Mouse (Mus musculus) bone marrow macrophage, adult 2 months (primary cell): ENCODE data around the gene Slc25a23. TPM values are rescaled to one million over a fixed set of nuclear protein-coding genes. Genes with fewer than 3 reads are reported as not detected.

Source experiments
- H3K27ac ChIP-seq: 2 replicates; pipeline ENCODE4 v1.5.1; 2012; ENCODE audit warnings: low read depth, low read length; ENCODE audit not compliant: insufficient read depth
- H3K4me1 ChIP-seq: 2 replicates; pipeline ENCODE4 v1.6.1; 2012; ENCODE audit warnings: low read length; ENCODE audit not compliant: control insufficient read depth, insufficient read depth
- H3K4me3 ChIP-seq: 2 replicates; pipeline ENCODE4 v1.5.1; 2012; ENCODE audit warnings: mild to moderate bottlenecking, low read length, moderate library complexity; ENCODE audit not compliant: insufficient read depth
- CTCF ChIP-seq: IDR thresholded peaks from 2 replicates; pipeline ENCODE4 v1.5.1; 2012; ENCODE audit warnings: low read depth, mild to moderate bottlenecking, low read length, moderate library complexity
- POLR2A ChIP-seq: IDR thresholded peaks from 2 replicates; pipeline ENCODE4 v1.6.1; 2012; ENCODE audit warnings: mild to moderate bottlenecking, low read depth, low read length, borderline replicate concordance
- polyA plus RNA-seq: library from polyadenylated mRNA; stranded (reverse); fragments of >200 nt; gene quantifications from 2 replicates; pipeline ENCODE4 v1.2.4, GENCODE M21; 2012; ENCODE audit not compliant: missing spikeins, insufficient read depth, insufficient read length

Slc25a23 gene
- polyA plus RNA-seq, 1 experiment: 19.0 TPM

DNA sequence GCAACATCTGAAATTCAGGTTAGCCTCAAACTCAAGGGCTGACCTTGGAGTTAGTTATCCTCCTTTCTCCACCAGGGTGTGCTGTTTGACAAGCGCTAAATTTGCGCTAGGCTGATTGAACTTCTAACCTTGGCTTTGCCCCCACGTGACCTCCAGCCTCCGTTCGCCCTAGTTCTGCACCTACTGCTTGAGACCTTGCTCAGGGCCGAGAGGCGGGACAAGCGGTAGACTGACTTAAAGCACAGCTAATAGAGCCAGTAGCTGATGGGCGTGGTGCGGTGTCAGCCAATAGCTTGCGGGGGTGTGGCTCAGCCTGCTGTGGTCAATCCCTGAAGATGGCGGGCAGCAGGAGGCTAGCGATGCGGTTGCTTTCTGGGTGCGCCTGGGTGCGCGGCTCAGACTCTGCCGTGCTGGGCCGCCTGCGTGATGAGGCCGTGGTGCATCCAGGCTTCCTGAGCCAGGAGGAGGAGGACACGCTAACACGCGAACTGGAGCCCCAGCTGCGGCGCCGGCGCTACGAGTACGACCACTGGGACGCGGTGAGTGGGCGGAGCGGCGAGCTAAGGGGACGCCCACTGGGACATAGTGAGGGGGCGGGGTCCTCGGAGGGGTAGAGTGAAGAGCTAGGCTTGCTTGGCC lies 62.5 kb downstream of the Slc25a23 start, which contains the start of gene Alkbh7:
Gene Alkbh7 (plus strand): TSS at position 311 of the 639 bp plus-strand sequence.
- no peak for TF ChIP-seq CTCF
- TF ChIP-seq POLR2A: no peak
- peak within 1 kb of the TSS; percentile 81 for H3K4me3 ChIP-seq
- H3K4me1 ChIP-seq: no peaks in the 10 kb centered on the region; the same call in 1 of the 2 replicates
- H3K27ac ChIP-seq: no peak within 1 kb of the TSS

DNA sequence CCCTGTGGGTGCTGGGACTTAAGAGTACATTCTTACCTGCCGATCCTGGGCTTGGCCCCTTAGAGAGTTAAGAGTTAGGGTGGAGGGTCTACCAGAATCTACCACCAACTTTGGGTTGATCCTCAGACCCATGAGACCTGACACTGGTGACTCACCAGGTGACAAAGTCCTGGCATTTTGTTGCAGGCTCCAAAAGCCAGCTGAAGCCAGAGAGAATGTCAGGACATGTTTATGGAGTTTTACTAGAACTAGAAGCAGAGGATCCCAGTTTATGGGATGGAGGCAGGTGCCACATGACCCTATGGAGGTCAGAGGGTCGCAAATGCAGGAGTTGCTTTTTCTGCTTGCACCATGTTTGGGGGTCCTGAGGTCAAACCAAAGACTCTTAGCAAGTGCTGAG lies 63.2 kb downstream of the Slc25a23 start:
- TF ChIP-seq POLR2A (no peak), CTCF (no peak)
- H3K4me3 ChIP-seq: no peak overlapping the region
- H3K4me1 ChIP-seq: peaks cover 2% of the 10 kb centered on the region; the same call in 1 of the 2 replicates
- H3K27ac ChIP-seq: no peak overlapping the region

DNA sequence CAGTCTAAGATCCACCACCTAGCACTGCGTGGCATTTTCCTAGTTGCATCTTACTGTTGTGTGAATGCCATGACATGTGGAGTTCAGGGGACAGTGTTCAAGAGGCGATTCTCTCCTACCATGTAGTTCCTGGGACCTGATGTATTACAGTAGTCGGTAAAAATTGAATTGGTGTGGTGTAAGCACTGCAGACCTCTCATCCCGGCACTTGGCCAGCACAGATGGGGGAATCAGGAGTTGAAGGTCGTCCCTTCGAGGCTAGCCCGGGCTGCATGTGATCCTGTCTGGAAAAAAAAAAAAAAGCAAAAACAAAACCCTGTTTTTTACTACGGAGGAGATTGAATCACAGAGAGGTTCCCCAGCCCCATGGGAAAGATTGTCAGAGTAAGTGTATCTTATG lies 64.6 kb downstream of the Slc25a23 start:
- TF ChIP-seq POLR2A (no peak), CTCF (no peak)
- H3K27ac ChIP-seq: no peak overlapping the region
- no peak overlapping the region for H3K4me3 ChIP-seq
- peaks cover 7% of the 10 kb centered on the region for H3K4me1 ChIP-seq

Other genes with a start within 250 kb of the Slc25a23 start
- gene Rfx2, start 228.8 kb downstream of the Slc25a23 start, polyA plus RNA-seq: 1.1 and 1.2 TPM in 2 replicates
- gene Acsbg2, start 185.4 kb downstream of the Slc25a23 start, polyA plus RNA-seq: not detected in 2 replicates
- gene 1700061G19Rik, start 184.4 kb downstream of the Slc25a23 start, polyA plus RNA-seq: not detected in 2 replicates
- 10.8 and 15.5 TPM in 2 replicates for gene Mllt1, start 124.4 kb downstream of the Slc25a23 start, polyA plus RNA-seq
- gene Acer1, start 77.7 kb downstream of the Slc25a23 start, polyA plus RNA-seq: not detected in 2 replicates
- 18.1 and 19.6 TPM in 2 replicates for gene Clpp, start 69.6 kb downstream of the Slc25a23 start, polyA plus RNA-seq
- 12.5 and 13.6 TPM in 2 replicates for gene Alkbh7, start 62.5 kb downstream of the Slc25a23 start, polyA plus RNA-seq
- not detected in 2 replicates for gene Pspn, start 59.8 kb downstream of the Slc25a23 start, polyA plus RNA-seq
- gene Gtf2f1, start 48.6 kb downstream of the Slc25a23 start, polyA plus RNA-seq: 57.7 and 61.5 TPM in 2 replicates
- not detected in 2 replicates for gene Gm17949, start 48.4 kb downstream of the Slc25a23 start, polyA plus RNA-seq
- gene Khsrp, start 28.3 kb downstream of the Slc25a23 start, polyA plus RNA-seq: 75.7 and 76.5 TPM in 2 replicates
- gene Slc25a41, start 18.2 kb downstream of the Slc25a23 start, polyA plus RNA-seq: not detected in 2 replicates
- gene Crb3, start 758 bp downstream of the Slc25a23 start, polyA plus RNA-seq: not detected in 2 replicates
- 145 and 164 TPM in 2 replicates for gene Dennd1c, start 18.7 kb upstream of the Slc25a23 start, polyA plus RNA-seq
- gene Tubb4a, start 27.9 kb upstream of the Slc25a23 start, polyA plus RNA-seq: 0.59 and 0.91 TPM in 2 replicates
- gene Tnfsf9, start 45.5 kb upstream of the Slc25a23 start, polyA plus RNA-seq: 6.0 and 6.9 TPM in 2 replicates
- gene Cd70, start 89.9 kb upstream of the Slc25a23 start, polyA plus RNA-seq: not detected in 2 replicates
- gene Tnfsf14, start 134.3 kb upstream of the Slc25a23 start, polyA plus RNA-seq: 3.5 and 3.8 TPM in 2 replicates
- 89.2 and 101 TPM in 2 replicates for gene C3, start 168.3 kb upstream of the Slc25a23 start, polyA plus RNA-seq
- gene Gpr108, start 188.6 kb upstream of the Slc25a23 start, polyA plus RNA-seq: 60.4 and 60.7 TPM in 2 replicates
- gene Trip10, start 189.6 kb upstream of the Slc25a23 start, polyA plus RNA-seq: 24.6 and 26.6 TPM in 2 replicates
- 128 and 138 TPM in 2 replicates for gene Vav1, start 219.2 kb upstream of the Slc25a23 start, polyA plus RNA-seq